Mouse (Mus musculus): ENCODE data around the gene Adamts2.
A peak's percentile ranks its signal among the peaks of the same experiment; 100 is the strongest.

Adamts2 gene

DNA sequence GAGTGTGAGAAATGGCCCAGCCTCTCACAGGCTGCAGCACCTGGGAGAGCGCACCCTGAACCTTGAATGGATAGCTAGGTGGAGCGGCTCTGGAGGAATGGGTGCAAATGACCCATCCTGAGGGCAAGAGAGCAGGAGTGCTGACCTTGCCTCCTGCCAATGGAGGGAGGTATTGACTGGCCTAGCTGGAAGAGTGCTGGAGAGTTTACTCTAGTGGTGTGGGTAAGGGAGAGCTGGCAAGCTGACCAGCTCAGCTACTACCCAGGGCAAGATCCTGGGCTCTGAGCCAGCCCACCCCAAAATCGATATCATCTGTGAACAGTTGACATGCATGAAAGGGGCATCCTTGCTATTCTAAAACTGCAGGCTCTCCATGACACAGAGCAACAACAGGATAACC, 244.1 kb downstream of the Adamts2 start:
- no peak for DNase-seq (ENCODE audit: low read depth, low spot score)

DNA sequence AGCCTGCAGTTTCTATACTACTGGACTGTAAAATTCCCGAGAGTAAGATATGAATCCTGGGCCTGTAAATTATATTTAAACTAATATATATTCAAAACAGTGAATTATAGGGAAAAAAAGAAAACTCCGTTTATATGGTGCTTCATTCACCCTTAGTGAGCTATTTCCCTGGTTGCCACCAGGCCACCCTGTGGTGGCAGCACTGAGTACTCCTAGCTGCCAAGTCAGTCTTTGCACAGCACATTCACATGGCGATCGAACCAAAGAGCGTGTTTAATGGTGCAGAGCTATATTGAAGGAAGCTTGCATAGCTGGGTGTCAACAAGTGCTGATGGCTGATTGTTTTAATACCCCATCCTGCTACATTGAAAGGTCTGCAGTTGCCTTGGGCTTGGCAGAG, 245.2 kb downstream of the Adamts2 start:
- DNase-seq (ENCODE audit: low read depth, low spot score), result no peak

DNA sequence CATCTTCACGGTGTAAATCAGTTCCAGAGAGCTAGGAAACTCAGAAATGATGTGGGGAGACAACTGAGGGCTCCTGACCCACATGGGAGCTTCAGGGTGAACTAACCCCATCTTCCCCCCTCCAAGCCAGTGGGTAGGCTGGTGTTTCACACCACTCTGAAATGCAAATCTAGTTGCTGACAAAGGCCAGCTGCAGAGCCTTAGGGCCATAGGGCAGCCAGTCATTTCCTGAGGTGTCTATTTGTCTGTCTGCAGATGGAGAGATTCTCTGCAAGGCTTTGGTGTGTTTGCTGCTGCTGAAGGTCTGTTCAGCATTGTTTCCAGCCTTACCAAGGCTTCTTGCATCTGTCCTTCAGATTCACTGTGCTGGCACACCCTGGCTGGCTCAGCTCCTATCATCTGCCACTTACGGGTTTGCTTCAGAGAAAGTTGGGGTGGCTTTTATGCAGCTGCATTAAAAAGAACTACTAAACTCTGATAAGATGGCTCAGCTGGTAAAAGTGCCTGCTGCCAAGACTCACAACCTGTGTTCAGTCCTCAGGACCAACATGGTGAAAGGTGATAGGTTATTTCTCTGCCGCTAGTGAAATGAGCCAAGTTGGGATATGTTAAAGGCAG, 246.7 kb downstream of the Adamts2 start:
- no peak for DNase-seq (ENCODE audit: low read depth, low spot score)

GRCm38 (mm10) chr11:50849310-50849709, 247.4 kb downstream of the Adamts2 start:
- DNase-seq (ENCODE audit: low read depth, low spot score), result no peak

DNA sequence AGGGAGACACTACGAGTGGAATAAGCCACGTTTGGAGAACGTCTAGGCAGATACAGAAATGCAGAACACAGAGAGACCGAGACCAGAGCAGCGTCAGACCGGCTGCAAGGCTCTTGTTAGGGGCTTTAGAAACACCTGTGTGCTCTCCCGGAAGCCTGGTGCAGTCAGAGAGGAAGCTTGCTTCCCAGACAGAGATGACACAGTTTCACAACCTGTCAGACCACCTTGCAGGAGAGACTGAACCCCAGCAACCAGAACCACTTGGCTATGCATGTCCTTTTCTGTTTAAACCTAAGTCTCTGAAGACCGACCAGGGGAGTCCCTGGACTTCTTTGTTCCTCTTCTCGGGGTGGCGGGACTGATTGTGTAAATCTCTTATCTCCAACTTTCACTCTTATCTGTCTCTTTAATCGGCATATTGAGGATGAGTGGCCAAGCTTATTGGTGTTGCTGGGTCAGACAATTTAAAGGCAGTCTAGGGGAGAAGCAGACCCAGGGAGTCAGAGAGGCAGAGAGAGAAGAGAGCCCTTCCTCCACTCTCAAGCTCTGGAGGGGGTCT, 248.4 kb downstream of the Adamts2 start, which contains the start of gene Grm6:
Gene Grm6, plus strand, starts transcription at position 509 of the 559 bp plus-strand sequence.
- no peak for DNase-seq (ENCODE audit: low read depth, low spot score)

DNA sequence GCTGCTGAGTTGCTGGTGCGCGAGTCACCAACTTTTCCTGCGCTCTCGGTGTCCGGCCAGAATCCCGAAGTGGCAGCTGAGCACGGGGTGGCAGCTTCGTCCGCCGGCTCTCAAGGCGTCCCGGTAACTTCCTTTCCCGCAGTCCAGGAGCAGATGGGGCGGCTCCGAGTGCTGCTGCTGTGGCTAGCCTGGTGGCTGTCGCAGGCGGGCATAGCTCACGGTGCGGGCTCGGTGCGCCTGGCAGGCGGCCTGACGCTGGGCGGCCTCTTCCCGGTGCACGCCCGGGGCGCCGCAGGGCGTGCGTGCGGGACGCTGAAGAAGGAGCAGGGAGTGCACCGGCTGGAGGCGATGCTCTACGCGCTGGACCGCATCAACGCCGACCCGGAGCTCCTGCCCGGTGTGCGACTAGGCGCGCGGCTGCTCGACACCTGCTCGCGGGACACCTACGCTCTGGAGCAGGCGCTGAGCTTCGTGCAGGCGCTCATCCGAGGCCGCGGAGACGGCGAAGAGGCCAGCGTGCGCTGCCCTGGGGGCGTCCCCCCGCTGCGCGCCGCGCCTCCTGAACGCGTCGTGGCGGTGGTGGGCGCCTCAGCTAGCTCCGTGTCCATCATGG, 249.2 kb downstream of the Adamts2 start:
- peak; percentile 4 for DNase-seq (ENCODE audit: low read depth, low spot score)

Data from embryo, embryonic 11.5 days (tissue).